Mouse (Mus musculus) spleen, adult 2 months (tissue): ENCODE results near the gene Arhgap23.

Experiments used
- CTCF ChIP-seq: fragments of 200-500 bp; IDR thresholded peaks from 2 replicates; pipeline ENCODE4 v1.5.1; 2011; ENCODE audit warnings: mild to moderate bottlenecking, inconsistent platforms; ENCODE audit not compliant: insufficient read depth, insufficient read length, insufficient replicate concordance; ENCODE audit errors: extremely low read depth
- POLR2A ChIP-seq: fragments of 200-500 bp; IDR thresholded peaks from 2 replicates; pipeline ENCODE4 v1.6.1; 2011; ENCODE audit warnings: low read depth, low read length, inconsistent platforms

DNA sequence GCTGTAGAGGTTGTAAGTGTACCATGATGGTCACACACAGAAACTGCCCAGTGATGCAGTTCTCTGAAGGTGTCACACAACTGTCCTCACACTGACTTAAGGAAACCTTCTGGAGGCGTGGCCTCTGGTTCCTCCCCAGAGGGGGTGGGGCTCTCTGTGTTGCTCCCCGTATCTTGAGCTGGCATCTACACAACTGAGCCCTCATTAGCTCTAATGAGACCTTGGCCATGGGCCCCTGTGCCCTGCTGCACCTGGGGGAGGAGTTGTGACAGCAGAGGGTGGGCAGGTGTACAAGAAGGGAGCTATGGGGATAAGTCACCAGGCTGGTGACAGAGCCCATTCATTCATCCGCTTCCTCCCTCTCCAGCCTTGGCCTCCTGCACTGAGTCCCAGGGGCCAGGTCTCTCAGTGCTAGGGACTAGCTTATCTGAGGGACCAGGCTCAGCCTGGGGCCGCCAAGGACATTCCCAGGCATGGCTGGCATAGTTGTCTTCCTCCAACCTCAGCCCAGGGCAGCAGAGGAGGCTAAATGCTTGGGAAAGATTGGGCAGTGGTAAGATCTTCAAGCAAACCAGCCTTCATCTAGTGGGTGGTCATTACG is 8.9 kb downstream of the Arhgap23 start:
- no peak for TF ChIP-seq CTCF
- TF ChIP-seq POLR2A, result no peak
